Mouse (Mus musculus): ENCODE data around the gene Hoxb7. TPM values are rescaled to one million over a fixed set of nuclear protein-coding genes. Genes with fewer than 3 reads are reported as not detected.

The Hoxb7 gene
- polyA plus RNA-seq, 1 experiment from 2014 or later, result 1.3 TPM

GRCm38 (mm10) chr11:96261323-96261890 lies 25.0 kb upstream of the Hoxb7 start:
- WGBS, result 2% methylated on average over 24 of the region's 24 CpGs
- Histone ChIP-seq H3K27me3 (replicated peaks; ENCODE audit: insufficient read depth, low read length) (peaks cover 76% of the 10 kb centered on the region), H3K9ac (replicated peaks; ENCODE audit: low read depth) (no peak overlapping the region), H3K36me3 (ENCODE audit: insufficient read depth, low read length) (no peaks in the 10 kb centered on the region), H3K9me3 (ENCODE audit: low read length) (no peaks in the 10 kb centered on the region), H3K27ac (ENCODE audit: low read length) (no peak overlapping the region), H3K4me3 (ENCODE audit: low read depth, low read length) (no peak overlapping the region), H3K4me2 (replicated peaks; ENCODE audit: low read depth, low read length) (no peak overlapping the region), H3K4me1 (ENCODE audit: insufficient read depth, low read depth, low read length) (no peaks in the 10 kb centered on the region)
- no peak for TF ChIP-seq EP300 (IDR thresholded peaks at IDR 0.05)
- peak; percentile 90 for TF ChIP-seq CTCF (IDR thresholded peaks at IDR 0.05)
- ATAC-seq, result peak; percentile 65
- peak; percentile 85 for DNase-seq (ENCODE audit: low spot score)

GRCm38 (mm10) chr11:96262262-96262830 lies 24.1 kb upstream of the Hoxb7 start:
- no peaks in the 10 kb centered on the region for H3K9me3 ChIP-seq (ENCODE audit: low read length)
- H3K27ac ChIP-seq (ENCODE audit: low read length), result no peak overlapping the region
- no peak overlapping the region for H3K9ac ChIP-seq (replicated peaks; ENCODE audit: low read depth)
- TF ChIP-seq EP300 (IDR thresholded peaks at IDR 0.05), result no peak
- TF ChIP-seq CTCF (IDR thresholded peaks at IDR 0.05), result no peak
- DNase-seq (ENCODE audit: low spot score) (no peak), ATAC-seq (no peak)
- peaks cover 77% of the 10 kb centered on the region for H3K27me3 ChIP-seq (replicated peaks; ENCODE audit: insufficient read depth, low read length)
- no peak overlapping the region for H3K4me2 ChIP-seq (replicated peaks; ENCODE audit: low read depth, low read length)
- no peaks in the 10 kb centered on the region for H3K4me1 ChIP-seq (ENCODE audit: insufficient read depth, low read depth, low read length)
- 10% methylated on average over 6 of the region's 6 CpGs for WGBS
- H3K4me3 ChIP-seq (ENCODE audit: low read depth, low read length), result no peak overlapping the region
- H3K36me3 ChIP-seq (ENCODE audit: insufficient read depth, low read length), result no peaks in the 10 kb centered on the region

GRCm38 (mm10) chr11:96263636-96264389 lies 22.6 kb upstream of the Hoxb7 start:
- H3K9me3 ChIP-seq (ENCODE audit: low read length), result no peaks in the 10 kb centered on the region
- H3K4me1 ChIP-seq (ENCODE audit: insufficient read depth, low read depth, low read length), result no peaks in the 10 kb centered on the region
- H3K4me2 ChIP-seq (replicated peaks; ENCODE audit: low read depth, low read length), result no peak overlapping the region
- no peak for DNase-seq (ENCODE audit: low spot score)
- no peak overlapping the region for H3K4me3 ChIP-seq (ENCODE audit: low read depth, low read length)
- no peaks in the 10 kb centered on the region for H3K36me3 ChIP-seq (ENCODE audit: insufficient read depth, low read length)
- H3K27me3 ChIP-seq (replicated peaks; ENCODE audit: insufficient read depth, low read length), result peaks cover 82% of the 10 kb centered on the region
- no peak overlapping the region for H3K9ac ChIP-seq (replicated peaks; ENCODE audit: low read depth)
- H3K27ac ChIP-seq (ENCODE audit: low read length), result no peak overlapping the region
- ATAC-seq, result no peak
- no peak for TF ChIP-seq CTCF (IDR thresholded peaks at IDR 0.05)
- no peak for TF ChIP-seq EP300 (IDR thresholded peaks at IDR 0.05)
- WGBS, result 4% methylated on average over 33 of the region's 33 CpGs

- 25% methylated on average over 8 of the region's 8 CpGs for WGBS
Observed at GRCm38 (mm10) chr11:96264390-96265020, 21.9 kb upstream of the Hoxb7 start.

GRCm38 (mm10) chr11:96265954-96266353 lies 20.5 kb upstream of the Hoxb7 start:
- Histone ChIP-seq H3K9ac (replicated peaks; ENCODE audit: low read depth) (no peak overlapping the region), H3K4me3 (ENCODE audit: low read depth, low read length) (no peak overlapping the region), H3K4me2 (replicated peaks; ENCODE audit: low read depth, low read length) (no peak overlapping the region), H3K27me3 (replicated peaks; ENCODE audit: insufficient read depth, low read length) (peaks cover 91% of the 10 kb centered on the region), H3K4me1 (ENCODE audit: insufficient read depth, low read depth, low read length) (0 out of 2 replicates have a peak, but pooled peaks cover 3% of the 10 kb centered on the region), H3K27ac (ENCODE audit: low read length) (no peak overlapping the region), H3K36me3 (ENCODE audit: insufficient read depth, low read length) (no peaks in the 10 kb centered on the region), H3K9me3 (ENCODE audit: low read length) (no peaks in the 10 kb centered on the region)
- no peak for DNase-seq (ENCODE audit: low spot score)
- ATAC-seq, result no peak
- no peak for TF ChIP-seq EP300 (IDR thresholded peaks at IDR 0.05)
- TF ChIP-seq CTCF (IDR thresholded peaks at IDR 0.05), result no peak
- WGBS, result 9% methylated on average over 7 of the region's 7 CpGs

More at GRCm38 (mm10) chr11:96264390-96265020, 21.9 kb upstream of the Hoxb7 start:
- no peaks in the 10 kb centered on the region for H3K9me3 ChIP-seq (ENCODE audit: low read length)
- H3K4me1 ChIP-seq (ENCODE audit: insufficient read depth, low read depth, low read length), result no peaks in the 10 kb centered on the region
- TF ChIP-seq CTCF (IDR thresholded peaks at IDR 0.05) (no peak), EP300 (IDR thresholded peaks at IDR 0.05) (no peak)
- no peak overlapping the region for H3K4me3 ChIP-seq (ENCODE audit: low read depth, low read length)
- DNase-seq (ENCODE audit: low spot score), result no peak
- H3K27ac ChIP-seq (ENCODE audit: low read length), result no peak overlapping the region
- no peak overlapping the region for H3K4me2 ChIP-seq (replicated peaks; ENCODE audit: low read depth, low read length)
- H3K27me3 ChIP-seq (replicated peaks; ENCODE audit: insufficient read depth, low read length), result peaks cover 85% of the 10 kb centered on the region
- H3K9ac ChIP-seq (replicated peaks; ENCODE audit: low read depth), result no peak overlapping the region
- no peak for ATAC-seq
- no peaks in the 10 kb centered on the region for H3K36me3 ChIP-seq (ENCODE audit: insufficient read depth, low read length)

All from lung, postnatal 0 days (tissue).